Mouse (Mus musculus) liver, adult 2 months (tissue): ENCODE results near the gene Dnpep.

Experiments
- CTCF ChIP-seq: fragments of 200-500 bp; IDR thresholded peaks from 2 replicates; pipeline ENCODE4 v1.5.1; 2011; ENCODE audit warnings: low read depth, low read length, control low read depth
- POLR2A ChIP-seq: fragments of 200-500 bp; IDR thresholded peaks from 2 replicates; pipeline ENCODE4 v1.6.1; 2011; ENCODE audit warnings: low read length, control low read depth; ENCODE audit not compliant: insufficient read depth; ENCODE audit errors: extremely low read depth

DNA sequence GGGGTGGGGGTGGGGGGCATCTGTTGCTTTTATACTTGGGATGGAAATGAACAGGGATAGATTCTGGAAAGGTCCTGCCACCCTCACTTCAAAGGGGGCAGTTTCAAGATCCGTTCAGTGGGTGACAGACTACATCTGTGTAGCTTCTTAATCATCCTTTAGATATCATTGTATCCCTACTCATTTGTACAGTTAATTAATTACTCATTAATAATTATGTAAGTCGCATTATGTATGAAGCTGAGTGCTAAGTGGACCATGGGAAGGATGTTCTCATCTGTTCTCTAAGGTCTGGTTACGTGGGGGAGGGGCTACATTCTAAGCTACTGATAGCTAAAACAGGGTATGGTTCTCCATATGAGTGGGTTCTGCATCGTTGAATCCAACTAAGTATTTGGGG is 946 bp upstream of the Dnpep start:
- TF ChIP-seq POLR2A (no peak), CTCF (no peak)
